Mouse (Mus musculus) megakaryocyte, embryonic 14.5 days (primary cell): ENCODE measurements around the gene Gm4491.

Source experiments
- FLI1 ChIP-seq: IDR thresholded peaks from 2 replicates; pipeline ENCODE4 v1.6.1; 2012; ENCODE audit warnings: low read length, inconsistent platforms, mixed read lengths
- GATA1 ChIP-seq: IDR thresholded peaks from 3 replicates; pipeline ENCODE4 v1.6.1; 2012; ENCODE audit warnings: mixed read lengths, low read length, inconsistent platforms, borderline replicate concordance

- TF ChIP-seq GATA1 (no peak), FLI1 (no peak)
Measured at GRCm38 (mm10) chr14:57105111-57105510, 10.6 kb downstream of the Gm4491 start.
